Mouse (Mus musculus): ENCODE results near the gene H2-T22.
"Not testable (repeated sequence)": the region's sequence is repeated elsewhere in the genome, so short reads cannot be mapped to it uniquely, and the experiment has no call there.

H2-T22 gene

GRCm38 (mm10) chr17:36030046-36030702 is 12.4 kb downstream of the H2-T22 start:
- DNase-seq (ENCODE audit: low read depth) = not testable (repeated sequence)

GRCm38 (mm10) chr17:36028879-36029619 is 13.5 kb downstream of the H2-T22 start:
- DNase-seq (ENCODE audit: low read depth) = no peak

GRCm38 (mm10) chr17:36027663-36028062 is 14.9 kb downstream of the H2-T22 start:
- no peak for DNase-seq (ENCODE audit: low read depth)

GRCm38 (mm10) chr17:36025901-36026300 is 16.6 kb downstream of the H2-T22 start:
- DNase-seq (ENCODE audit: low read depth) = no peak

- no peak for DNase-seq (ENCODE audit: low read depth)
Measured at GRCm38 (mm10) chr17:36025197-36025596, 17.4 kb downstream of the H2-T22 start.

- peak; percentile 60 for DNase-seq (ENCODE audit: low read depth)
Measured at GRCm38 (mm10) chr17:36023710-36024654, 18.6 kb downstream of the H2-T22 start.

GRCm38 (mm10) chr17:36022922-36023321 is 19.6 kb downstream of the H2-T22 start:
- DNase-seq (ENCODE audit: low read depth) = no peak

- no peak for DNase-seq (ENCODE audit: low read depth)
Measured at GRCm38 (mm10) chr17:36022098-36022497, 20.4 kb downstream of the H2-T22 start.

- DNase-seq (ENCODE audit: low read depth) = no peak
Measured at GRCm38 (mm10) chr17:36021309-36021708, 21.2 kb downstream of the H2-T22 start.

- no peak for DNase-seq (ENCODE audit: low read depth)
Measured at GRCm38 (mm10) chr17:36020191-36021073, 22.1 kb downstream of the H2-T22 start, which contains the start of gene H2-T24. Gene H2-T24, minus strand, starts transcription at chr17:36020560.

GRCm38 (mm10) chr17:36019519-36019918 is 23.0 kb downstream of the H2-T22 start:
- DNase-seq (ENCODE audit: low read depth) = no peak

GRCm38 (mm10) chr17:36018979-36019378 is 23.6 kb downstream of the H2-T22 start:
- DNase-seq (ENCODE audit: low read depth) = no peak

GRCm38 (mm10) chr17:36017046-36017445 is 25.5 kb downstream of the H2-T22 start:
- DNase-seq (ENCODE audit: low read depth) = no peak

- DNase-seq (ENCODE audit: low read depth) = no peak
Measured at GRCm38 (mm10) chr17:36014977-36015376, 27.6 kb downstream of the H2-T22 start.

GRCm38 (mm10) chr17:36004409-36004808 is 38.1 kb downstream of the H2-T22 start:
- DNase-seq (ENCODE audit: low read depth) = not testable (repeated sequence)

- DNase-seq (ENCODE audit: low read depth) = no peak
Measured at GRCm38 (mm10) chr17:36003331-36003730, 39.2 kb downstream of the H2-T22 start.

GRCm38 (mm10) chr17:36001966-36002365 is 40.6 kb downstream of the H2-T22 start:
- DNase-seq (ENCODE audit: low read depth) = no peak

GRCm38 (mm10) chr17:36001121-36001897 is 41.2 kb downstream of the H2-T22 start:
- no peak for DNase-seq (ENCODE audit: low read depth)

GRCm38 (mm10) chr17:36000349-36000748 is 42.2 kb downstream of the H2-T22 start:
- DNase-seq (ENCODE audit: low read depth) = no peak

GRCm38 (mm10) chr17:35999356-35999755 is 43.2 kb downstream of the H2-T22 start:
- DNase-seq (ENCODE audit: low read depth) = no peak
